Mouse (Mus musculus) stomach, postnatal 0 days (tissue): ENCODE measurements at regions not wholly inside any gene's neighbourhood (a gene's known extent, or its start where the extent isn't known, plus 50 kb on each side); places are given as distances from the start of the nearest gene placed in this dataset.

ENCODE experiments used
- ATAC-seq: fragments of 200-750 bp; cut with Nextera tagmentation; 2 replicates; pipeline ENCODE4 v1.8.0; 2017; ENCODE audit not compliant: low FRiP score, low TSS enrichment
- DNase-seq: peaks from one replicate; pipeline ENCODE4 v3.0.0-alpha.2; 2016; ENCODE audit warnings: low spot score
- H3K27ac ChIP-seq: fragments of 300-500 bp; sonication (generic); replicated peaks from 2 replicates; pipeline ENCODE4 v1.5.1; 2014; ENCODE audit warnings: mild to moderate bottlenecking, control low read depth
- H3K27me3 ChIP-seq: fragments of 300-500 bp; sonication (generic); 2 replicates; pipeline ENCODE4 v1.6.1; 2014; ENCODE audit warnings: low read length; ENCODE audit not compliant: control insufficient read depth, insufficient read depth
- H3K36me3 ChIP-seq: fragments of 300-500 bp; sonication (generic); 2 replicates; pipeline ENCODE4 v1.6.1; 2014; ENCODE audit warnings: low read length, mixed read lengths; ENCODE audit not compliant: control insufficient read depth, insufficient read depth
- H3K4me1 ChIP-seq: fragments of 300-500 bp; sonication (generic); replicated peaks from 2 replicates; pipeline ENCODE4 v1.6.1; 2014; ENCODE audit warnings: antibody characterized with exemption; ENCODE audit not compliant: control insufficient read depth, insufficient read depth
- H3K4me2 ChIP-seq: fragments of 300-500 bp; sonication (generic); replicated peaks from 2 replicates; pipeline ENCODE4 v1.6.1; 2014; ENCODE audit warnings: low read depth, mild to moderate bottlenecking, control low read depth, moderate library complexity
- H3K4me3 ChIP-seq: fragments of 300-500 bp; sonication (generic); 2 replicates; pipeline ENCODE4 v1.5.1; 2014; ENCODE audit warnings: low read depth, low read length, control low read depth
- H3K9ac ChIP-seq: fragments of 300-500 bp; sonication (generic); 2 replicates; pipeline ENCODE4 v1.6.1; 2014; ENCODE audit warnings: mild to moderate bottlenecking, low read length, control low read depth, mixed read lengths
- H3K9me3 ChIP-seq: fragments of 300-500 bp; sonication (generic); 2 replicates; pipeline ENCODE4 v1.6.1; 2016; ENCODE audit warnings: low read length; ENCODE audit not compliant: control insufficient read depth
- CTCF ChIP-seq: IDR thresholded peaks from 2 replicates; pipeline ENCODE4 v1.5.1; 2016; ENCODE audit warnings: antibody characterized with exemption, low read depth, mild to moderate bottlenecking, moderate library complexity
- EP300 ChIP-seq: optimal IDR thresholded peaks from 2 replicates; pipeline ENCODE3; 2016; ENCODE audit warnings: antibody characterized with exemption
- WGBS: fragments of 180-500 bp; shearing (Covaris S2); extraction: QIAGEN DNeasy Blood & Tissue Kit; methylation state at CpG from one replicate; pipeline ENCODE4 v1.1.7; 2014; 5-methylcytosine and 5-hydroxymethylcytosine counted together

GRCm38 (mm10) chr6:16165012-16165411 is 444.6 kb downstream of the Mdfic start:
- ATAC-seq (no peak), DNase-seq (no peak)
- Histone ChIP-seq H3K4me1 (no peaks in the 10 kb centered on the region), H3K4me2 (no peak overlapping the region), H3K9ac (no peak overlapping the region), H3K9me3 (no peaks in the 10 kb centered on the region), H3K27me3 (no peaks in the 10 kb centered on the region), H3K27ac (no peak overlapping the region), H3K36me3 (no peaks in the 10 kb centered on the region), H3K4me3 (no peak overlapping the region)
- WGBS: 77% methylated on average over 2 of the region's 2 CpGs
- TF ChIP-seq EP300 (no peak), CTCF (no peak)

GRCm38 (mm10) chr6:16171871-16172270 is 451.4 kb downstream of the Mdfic start:
- H3K9ac ChIP-seq: no peak overlapping the region
- DNase-seq: no peak
- no peak for TF ChIP-seq CTCF
- no peak for TF ChIP-seq EP300
- H3K36me3 ChIP-seq: no peaks in the 10 kb centered on the region
- H3K4me1 ChIP-seq: no peaks in the 10 kb centered on the region
- WGBS: 92% methylated on average over 3 of the region's 3 CpGs
- H3K27ac ChIP-seq: no peak overlapping the region
- no peak overlapping the region for H3K4me2 ChIP-seq
- no peaks in the 10 kb centered on the region for H3K27me3 ChIP-seq
- no peaks in the 10 kb centered on the region for H3K9me3 ChIP-seq
- no peak overlapping the region for H3K4me3 ChIP-seq
- no peak for ATAC-seq

- no peaks in the 10 kb centered on the region for H3K9me3 ChIP-seq
- no peak overlapping the region for H3K27ac ChIP-seq
- no peak overlapping the region for H3K9ac ChIP-seq
- 37% methylated on average over 5 of the region's 5 CpGs for WGBS
- TF ChIP-seq EP300 (no peak), CTCF (no peak)
- H3K36me3 ChIP-seq: no peaks in the 10 kb centered on the region
- no peaks in the 10 kb centered on the region for H3K4me1 ChIP-seq
- no peak overlapping the region for H3K4me3 ChIP-seq
- DNase-seq (no peak), ATAC-seq (no peak)
- H3K4me2 ChIP-seq: no peak overlapping the region
- no peaks in the 10 kb centered on the region for H3K27me3 ChIP-seq
These were observed 456.9 kb downstream of the Mdfic start for GRCm38 (mm10) chr6:16177313-16177712.

GRCm38 (mm10) chr6:16187983-16188550 is 467.6 kb downstream of the Mdfic start:
- no peaks in the 10 kb centered on the region for H3K36me3 ChIP-seq
- H3K27ac ChIP-seq: no peak overlapping the region
- H3K27me3 ChIP-seq: no peaks in the 10 kb centered on the region
- H3K9ac ChIP-seq: no peak overlapping the region
- H3K4me1 ChIP-seq: no peaks in the 10 kb centered on the region
- ATAC-seq (no peak), DNase-seq (no peak)
- TF ChIP-seq EP300 (no peak), CTCF (no peak)
- H3K4me2 ChIP-seq: no peak overlapping the region
- no peaks in the 10 kb centered on the region for H3K9me3 ChIP-seq
- no peak overlapping the region for H3K4me3 ChIP-seq
- WGBS: 33% methylated on average over 4 of the region's 4 CpGs

- Histone ChIP-seq H3K27me3 (no peaks in the 10 kb centered on the region), H3K4me2 (no peak overlapping the region), H3K36me3 (no peaks in the 10 kb centered on the region), H3K4me3 (no peak overlapping the region), H3K4me1 (no peaks in the 10 kb centered on the region), H3K27ac (no peak overlapping the region), H3K9ac (no peak overlapping the region), H3K9me3 (no peaks in the 10 kb centered on the region)
- 47% methylated on average over 5 of the region's 5 CpGs for WGBS
- ATAC-seq (no peak), DNase-seq (no peak)
- no peak for TF ChIP-seq CTCF
These were observed 492.5 kb downstream of the Mdfic start for GRCm38 (mm10) chr6:16212975-16213374.

- H3K27me3 ChIP-seq: no peaks in the 10 kb centered on the region
- H3K4me3 ChIP-seq: no peak overlapping the region
- no peak overlapping the region for H3K9ac ChIP-seq
- no peak for ATAC-seq
- no peaks in the 10 kb centered on the region for H3K9me3 ChIP-seq
- no peak for TF ChIP-seq CTCF
- no peak for TF ChIP-seq EP300
- H3K4me1 ChIP-seq: no peaks in the 10 kb centered on the region
- 75% methylated on average over 4 of the region's 4 CpGs for WGBS
- no peak overlapping the region for H3K27ac ChIP-seq
- H3K4me2 ChIP-seq: no peak overlapping the region
- no peak for DNase-seq
- H3K36me3 ChIP-seq: no peaks in the 10 kb centered on the region
These were observed 493.2 kb downstream of the Mdfic start for GRCm38 (mm10) chr6:16213635-16214034.
